Mouse (Mus musculus) intestine, postnatal 0 days (tissue): ENCODE measurements around the gene Wdr35. TPM values are rescaled to one million over a fixed set of nuclear protein-coding genes. Genes with fewer than 3 reads are reported as not detected.

Experiments used
- ATAC-seq: fragments of 200-750 bp; cut with Nextera tagmentation; 2 replicates; pipeline ENCODE4 v1.8.0; 2017; ENCODE audit warnings: mild to moderate bottlenecking, moderate TSS enrichment, moderate library complexity
- H3K27ac ChIP-seq: fragments of 300-500 bp; sonication (generic); 2 replicates; pipeline ENCODE4 v1.5.1; 2014; ENCODE audit warnings: mild to moderate bottlenecking, low read depth, low read length, moderate library complexity
- H3K27me3 ChIP-seq: fragments of 300-500 bp; sonication (generic); replicated peaks from 2 replicates; pipeline ENCODE4 v1.6.1; 2014; ENCODE audit warnings: low read length, mixed read lengths; ENCODE audit not compliant: control insufficient read depth, insufficient read depth
- H3K36me3 ChIP-seq: fragments of 300-500 bp; sonication (generic); 2 replicates; pipeline ENCODE4 v1.6.1; 2014; ENCODE audit warnings: mild to moderate bottlenecking, moderate library complexity; ENCODE audit not compliant: control insufficient read depth, insufficient read depth
- H3K4me1 ChIP-seq: fragments of 300-500 bp; sonication (generic); replicated peaks from 2 replicates; pipeline ENCODE4 v1.6.1; 2014; ENCODE audit warnings: antibody characterized with exemption, low read length, mixed read lengths; ENCODE audit not compliant: control insufficient read depth, insufficient read depth
- H3K4me2 ChIP-seq: fragments of 300-500 bp; sonication (generic); replicated peaks from 2 replicates; pipeline ENCODE4 v1.6.1; 2014; ENCODE audit warnings: low read depth, mild to moderate bottlenecking, moderate library complexity
- H3K4me3 ChIP-seq: fragments of 300-500 bp; sonication (generic); 2 replicates; pipeline ENCODE4 v1.5.1; 2014; ENCODE audit warnings: low read depth, low read length
- H3K9ac ChIP-seq: fragments of 300-500 bp; sonication (generic); 2 replicates; pipeline ENCODE4 v1.6.1; 2014; ENCODE audit warnings: mild to moderate bottlenecking, low read depth, low read length
- H3K9me3 ChIP-seq: fragments of 300-500 bp; sonication (generic); 2 replicates; pipeline ENCODE4 v1.6.1; 2016; ENCODE audit warnings: mixed run types; ENCODE audit not compliant: control insufficient read depth
- CTCF ChIP-seq: sonication (generic); IDR thresholded peaks from 2 replicates; pipeline ENCODE4 v1.5.1; 2016; ENCODE audit warnings: low read depth, mild to moderate bottlenecking, control low read depth, antibody characterized with exemption, moderate library complexity
- WGBS: fragments of 180-500 bp; shearing (Covaris S2); extraction: QIAGEN DNeasy Blood & Tissue Kit; methylation state at CpG from one replicate; pipeline ENCODE4 v1.1.7; 2014; 5-methylcytosine and 5-hydroxymethylcytosine counted together
- polyA plus RNA-seq: library from polyadenylated mRNA; unstranded; fragments of >200 nt; fragmentation: Nextera tagmentation; extraction: Ambion mirVana; gene quantifications from 2 replicates; pipeline ENCODE4 v1.2.1, GENCODE M21; 2015

The Wdr35 gene
- polyA plus RNA-seq, 1 experiment from 2014 or later, result 2.5 TPM

DNA sequence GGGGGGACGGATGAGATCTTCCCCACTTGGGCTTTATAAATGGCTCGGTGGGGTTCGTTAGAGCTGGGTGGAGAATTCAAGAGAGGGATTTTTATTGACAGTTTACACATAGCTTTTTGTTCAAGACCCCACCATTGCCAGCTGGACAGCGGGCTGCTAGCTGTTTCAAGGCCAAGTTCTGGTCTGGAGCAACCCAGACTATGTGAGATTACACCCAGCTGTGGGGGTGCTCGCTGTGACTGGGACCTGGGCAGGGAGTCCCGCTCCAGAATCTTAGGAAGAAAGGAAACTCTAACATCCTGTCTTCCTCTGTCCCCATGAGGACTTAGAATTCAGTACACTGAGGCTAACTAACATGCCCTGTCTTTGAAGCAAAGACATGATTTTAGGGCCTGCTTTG lies 89.9 kb downstream of the Wdr35 start:
- no peak overlapping the region for H3K9ac ChIP-seq
- H3K27me3 ChIP-seq, result no peaks in the 10 kb centered on the region
- no peak for TF ChIP-seq CTCF
- ATAC-seq, result no peak
- no peak overlapping the region for H3K4me2 ChIP-seq
- no peaks in the 10 kb centered on the region for H3K9me3 ChIP-seq
- no peak overlapping the region for H3K27ac ChIP-seq
- WGBS, result 75% methylated on average over 6 of the region's 6 CpGs
- no peaks in the 10 kb centered on the region for H3K4me1 ChIP-seq
- no peaks in the 10 kb centered on the region for H3K36me3 ChIP-seq
- no peak overlapping the region for H3K4me3 ChIP-seq

DNA sequence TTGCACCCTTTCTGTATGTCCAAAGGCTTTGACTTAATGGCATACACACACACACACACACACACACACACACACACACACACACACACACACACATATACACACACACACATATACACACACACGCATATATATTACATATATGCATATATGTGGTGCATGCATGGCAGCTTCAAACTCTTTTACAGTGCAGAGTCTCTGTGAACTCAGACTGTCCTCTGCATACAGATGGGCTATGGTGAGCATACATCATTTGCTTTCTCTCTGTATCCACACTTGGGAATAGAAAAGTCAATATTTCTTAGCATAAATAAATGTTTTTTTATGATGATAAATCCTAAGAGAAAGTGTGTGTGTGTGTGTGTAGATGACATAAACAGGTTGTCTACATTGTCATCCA lies 97.4 kb downstream of the Wdr35 start:
- ATAC-seq, result no peak
- Histone ChIP-seq H3K27me3 (no peaks in the 10 kb centered on the region), H3K4me2 (no peak overlapping the region), H3K36me3 (no peaks in the 10 kb centered on the region), H3K4me1 (no peaks in the 10 kb centered on the region), H3K9ac (no peak overlapping the region), H3K4me3 (no peak overlapping the region), H3K27ac (no peak overlapping the region), H3K9me3 (no peaks in the 10 kb centered on the region)
- no peak for TF ChIP-seq CTCF
- WGBS, result 88% methylated on average over 1 of the region's 1 CpGs

DNA sequence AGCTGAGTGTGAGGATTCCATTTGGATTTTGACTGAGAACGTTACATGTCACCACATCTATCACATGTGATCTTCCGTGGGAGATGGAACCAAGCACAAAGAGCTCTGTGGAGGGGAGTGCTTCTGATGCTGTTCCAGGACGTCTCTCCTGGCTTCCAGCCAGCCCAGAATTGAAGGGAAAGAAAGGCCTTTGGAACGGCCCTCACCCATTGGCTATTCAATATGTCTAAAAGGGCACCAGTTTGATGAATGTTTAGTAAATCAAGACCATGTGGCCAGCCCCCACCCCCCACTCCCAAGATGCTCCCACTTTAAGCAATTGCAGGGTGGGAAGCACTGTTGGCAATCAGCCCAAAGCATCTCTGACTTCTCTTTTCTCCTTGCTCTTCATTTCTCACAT lies 97.8 kb downstream of the Wdr35 start:
- Histone ChIP-seq H3K27me3 (no peaks in the 10 kb centered on the region), H3K27ac (no peak overlapping the region), H3K36me3 (no peaks in the 10 kb centered on the region), H3K4me3 (no peak overlapping the region), H3K4me1 (no peaks in the 10 kb centered on the region), H3K9ac (no peak overlapping the region), H3K9me3 (no peaks in the 10 kb centered on the region), H3K4me2 (no peak overlapping the region)
- ATAC-seq, result no peak
- no peak for TF ChIP-seq CTCF
- WGBS, result 44% methylated on average over 4 of the region's 4 CpGs

DNA sequence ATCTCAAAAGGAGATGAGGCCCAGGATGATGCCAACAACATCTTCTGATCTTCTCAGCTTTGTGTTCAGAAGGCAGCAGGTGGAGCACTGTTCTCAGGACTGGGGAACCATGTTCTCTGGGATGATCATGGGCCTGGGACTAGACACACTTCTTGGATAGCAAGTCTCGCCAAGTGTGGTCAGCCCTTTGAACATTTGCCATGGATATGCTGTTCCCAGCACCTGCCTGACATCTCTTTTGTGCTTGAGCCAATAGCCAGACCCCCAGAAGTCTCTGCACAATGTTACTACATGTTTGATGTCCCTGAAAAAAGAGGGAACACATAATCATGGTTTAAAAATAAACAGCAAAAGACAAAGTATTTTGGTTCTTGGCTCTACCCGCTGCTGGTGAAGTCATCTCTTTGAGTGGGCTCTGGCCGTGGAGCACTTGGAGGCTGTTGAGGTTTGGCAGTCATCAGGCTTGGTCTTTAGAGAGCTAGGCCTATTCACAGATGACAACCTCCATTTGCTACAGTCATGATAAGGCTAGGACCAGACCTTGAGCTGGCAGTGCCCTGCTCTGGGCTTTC lies 103.9 kb downstream of the Wdr35 start:
- no peaks in the 10 kb centered on the region for H3K27me3 ChIP-seq
- no peaks in the 10 kb centered on the region for H3K36me3 ChIP-seq
- no peak for ATAC-seq
- WGBS, result 85% methylated on average over 3 of the region's 3 CpGs
- no peak for TF ChIP-seq CTCF
- H3K27ac ChIP-seq, result no peak overlapping the region
- H3K9ac ChIP-seq, result no peak overlapping the region
- H3K4me2 ChIP-seq, result no peak overlapping the region
- H3K9me3 ChIP-seq, result no peaks in the 10 kb centered on the region
- no peak overlapping the region for H3K4me3 ChIP-seq
- no peaks in the 10 kb centered on the region for H3K4me1 ChIP-seq

Other genes starting within 250 kb of the Wdr35 start
- 43.4 and 46.4 TPM in 2 replicates for gene Sdc1, start 202.6 kb upstream of the Wdr35 start, polyA plus RNA-seq
- 241 and 242 TPM in 2 replicates for gene Laptm4a, start 52.2 kb upstream of the Wdr35 start, polyA plus RNA-seq
- gene Matn3, start 26.0 kb upstream of the Wdr35 start, polyA plus RNA-seq, result not detected in 2 replicates
- gene Ttc32, start 56.1 kb downstream of the Wdr35 start, polyA plus RNA-seq, result 35.3 and 38.5 TPM in 2 replicates